Mouse (Mus musculus): ENCODE results near the gene Ifi27l2b. TPM values are rescaled to one million over a fixed set of nuclear protein-coding genes. Genes with fewer than 3 reads are reported as not detected.
"Not testable (repeated sequence)": the region's sequence is repeated elsewhere in the genome, so short reads cannot be mapped to it uniquely, and the experiment has no call there.

The Ifi27l2b gene
- total RNA-seq (2021): not detected

DNA sequence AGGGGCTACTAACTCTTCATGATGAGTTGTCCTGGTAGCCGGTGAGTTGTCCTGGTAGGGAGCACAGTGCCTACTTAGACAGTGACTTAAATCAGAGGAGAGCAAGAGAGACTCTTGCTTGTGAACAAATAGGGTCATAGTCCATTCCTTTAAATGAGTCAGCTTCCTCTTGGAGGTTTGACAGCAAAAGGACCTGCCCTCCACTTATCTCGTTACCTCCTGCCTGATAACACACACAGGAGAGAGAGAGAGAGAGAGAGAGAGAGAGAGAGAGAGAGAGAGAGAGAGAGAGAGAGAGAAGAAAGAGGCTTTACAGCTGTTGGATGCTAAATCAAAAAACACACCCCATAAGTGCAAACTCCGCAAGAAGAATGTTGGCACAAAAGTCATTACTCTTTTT is at the start of gene Ifi27l2b:
TSS of gene Ifi27l2b (minus strand) at position 84 of the 400 bp plus-strand sequence.
- intact Hi-C loops (cut with DNase I): no loop called here
- no peak for DNase-seq (ENCODE audit: low spot score in 2 of 2)

DNA sequence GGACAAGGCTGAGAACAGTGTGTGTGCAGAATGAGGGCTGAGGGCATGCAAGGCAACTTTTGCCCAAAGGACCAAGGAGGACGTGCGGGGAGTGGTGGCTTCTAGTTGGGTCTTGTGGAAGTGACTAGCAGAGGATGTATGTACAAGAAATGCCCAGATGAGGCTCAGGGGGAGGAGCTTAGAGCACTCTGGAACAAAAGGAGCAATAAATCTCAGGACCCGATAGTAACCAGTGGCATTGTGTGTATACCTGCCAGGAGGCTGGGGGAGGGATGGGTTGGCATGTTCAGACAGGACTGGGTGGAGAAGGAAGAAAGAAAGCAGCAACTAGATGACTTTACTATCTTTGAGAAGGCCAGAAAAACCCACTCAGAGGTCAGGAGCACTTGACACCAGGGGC is 47.4 kb upstream of the Ifi27l2b start:
- no peak for DNase-seq (ENCODE audit: low spot score in 2 of 2)
- intact Hi-C loops (cut with DNase I): no loop called here

GRCm38 (mm10) chr12:103503300-103503699 is 46.3 kb upstream of the Ifi27l2b start:
- intact Hi-C loops (cut with DNase I): no loop called here

DNA sequence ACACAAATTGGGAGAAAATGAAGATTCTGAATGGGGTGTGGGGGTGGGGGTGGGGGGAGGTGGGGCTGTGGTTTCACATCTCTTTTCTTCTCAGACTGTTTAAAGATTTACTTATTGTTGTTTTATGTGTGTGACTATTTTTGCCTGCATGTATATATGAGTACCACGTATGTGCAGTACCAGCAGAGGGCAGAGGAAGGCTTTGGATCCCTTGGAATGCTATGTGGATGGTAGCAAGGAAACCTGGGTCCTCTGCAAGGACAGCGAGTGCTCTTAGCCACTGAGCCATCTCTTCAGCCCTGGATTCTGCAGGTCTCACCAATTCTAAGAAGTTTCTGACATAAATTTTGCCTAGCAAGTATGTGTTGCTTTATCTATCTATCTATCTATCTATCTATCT is 42.2 kb upstream of the Ifi27l2b start:
- intact Hi-C loops (cut with DNase I): loop anchor here (5.0 kb wide), 2 partner anchors 68 to 143 kb away; no protein-coding TSS in a partner anchor
- DNase-seq (ENCODE audit: low spot score in 2 of 2): no peak

More at GRCm38 (mm10) chr12:103503300-103503699, 46.3 kb upstream of the Ifi27l2b start:
- no peak for DNase-seq (ENCODE audit: low spot score in 2 of 2)

- DNase-seq (ENCODE audit: low spot score in 2 of 2): no peak
- intact Hi-C loops (cut with DNase I): loop anchor here (5.0 kb wide), 2 partner anchors 69 to 144 kb away; no protein-coding TSS in a partner anchor
Measured at GRCm38 (mm10) chr12:103498768-103499167, 41.7 kb upstream of the Ifi27l2b start.

DNA sequence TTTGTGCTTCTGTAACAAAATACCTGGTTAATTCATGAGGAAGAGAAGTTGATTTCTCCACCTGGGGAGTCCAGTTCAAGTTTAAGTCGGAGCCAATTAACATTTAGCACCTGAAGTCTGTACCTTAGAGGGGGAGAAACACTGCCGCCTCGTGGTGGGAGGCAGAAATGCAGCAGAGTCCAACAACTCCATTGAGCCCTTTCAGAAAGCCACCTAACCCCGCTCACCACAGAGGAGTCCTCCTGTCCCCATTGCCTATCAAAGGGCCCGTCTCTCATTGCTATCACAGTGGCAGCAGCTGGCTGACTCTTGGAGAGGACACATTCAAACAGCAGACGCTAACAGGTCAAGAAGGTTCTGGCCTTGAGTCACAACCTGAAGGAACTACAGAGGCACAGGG is 37.5 kb upstream of the Ifi27l2b start:
- intact Hi-C loops (cut with DNase I): no loop called here
- peak in 1 of 2 experiments; percentile 27 for DNase-seq (ENCODE audit: low spot score in 2 of 2)

GRCm38 (mm10) chr12:103492767-103493166 is 35.7 kb upstream of the Ifi27l2b start:
- peak in 1 of 2 experiments; percentile 45 for DNase-seq (ENCODE audit: low spot score in 2 of 2)
- intact Hi-C loops (cut with DNase I): loop anchor here (1.0 kb wide), 1 partner anchor 66 kb away; no protein-coding TSS in a partner anchor

- no peak for DNase-seq (ENCODE audit: low spot score in 2 of 2)
- intact Hi-C loops (cut with DNase I): no loop called here
Measured at GRCm38 (mm10) chr12:103491091-103491730, 34.2 kb upstream of the Ifi27l2b start.

DNA sequence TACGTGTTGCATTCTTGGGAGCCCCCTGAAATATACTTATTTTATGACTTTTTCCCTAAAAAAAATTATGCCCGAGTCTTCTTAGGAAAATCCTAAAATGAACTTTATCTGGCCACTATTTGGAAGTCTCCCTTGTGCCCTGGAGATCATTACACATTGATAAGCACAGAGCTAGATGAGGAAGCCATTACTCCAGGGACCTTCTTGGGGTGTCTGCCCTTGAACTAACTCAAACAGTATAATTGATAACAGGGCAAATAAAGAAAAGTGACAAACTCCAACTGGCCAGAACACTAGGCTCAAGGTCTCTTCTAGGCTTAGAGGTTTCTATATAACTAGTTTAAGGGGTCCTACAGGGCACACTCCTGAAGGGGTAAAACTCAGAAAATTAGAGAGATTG is 30.7 kb upstream of the Ifi27l2b start:
- no peak for DNase-seq (ENCODE audit: low spot score in 2 of 2)
- intact Hi-C loops (cut with DNase I): no loop called here

- DNase-seq (ENCODE audit: low spot score in 2 of 2): no peak
Measured at GRCm38 (mm10) chr12:103487276-103487675, 30.3 kb upstream of the Ifi27l2b start.

DNA sequence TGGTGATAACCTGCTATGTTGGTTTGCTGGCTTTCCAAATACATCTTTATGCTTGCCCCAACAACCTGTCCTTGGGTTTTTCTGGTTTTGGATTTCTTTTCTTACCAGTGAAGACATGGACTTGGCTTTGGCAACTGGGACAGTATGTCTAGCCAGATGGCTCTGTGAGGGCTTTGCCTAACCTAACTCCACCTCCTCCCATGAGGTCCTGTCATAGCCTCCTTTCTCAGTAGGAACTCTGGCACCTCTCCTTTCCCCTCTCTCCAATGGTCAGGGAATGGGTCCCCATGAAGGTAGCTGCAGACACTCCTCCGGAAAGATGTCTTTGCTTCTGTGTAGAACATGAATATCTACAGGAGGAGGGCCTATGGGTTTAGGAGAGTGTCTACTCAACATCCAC is 29.7 kb upstream of the Ifi27l2b start:
- intact Hi-C loops (cut with DNase I): no loop called here
- no peak for DNase-seq (ENCODE audit: low spot score in 2 of 2)

More at GRCm38 (mm10) chr12:103487276-103487675, 30.3 kb upstream of the Ifi27l2b start:
- intact Hi-C loops (cut with DNase I): no loop called here

- intact Hi-C loops (cut with DNase I); DNase-seq (ENCODE audit: low spot score in 2 of 2): not testable (repeated sequence)
Measured at GRCm38 (mm10) chr12:103484200-103484972, 27.4 kb upstream of the Ifi27l2b start.

DNA sequence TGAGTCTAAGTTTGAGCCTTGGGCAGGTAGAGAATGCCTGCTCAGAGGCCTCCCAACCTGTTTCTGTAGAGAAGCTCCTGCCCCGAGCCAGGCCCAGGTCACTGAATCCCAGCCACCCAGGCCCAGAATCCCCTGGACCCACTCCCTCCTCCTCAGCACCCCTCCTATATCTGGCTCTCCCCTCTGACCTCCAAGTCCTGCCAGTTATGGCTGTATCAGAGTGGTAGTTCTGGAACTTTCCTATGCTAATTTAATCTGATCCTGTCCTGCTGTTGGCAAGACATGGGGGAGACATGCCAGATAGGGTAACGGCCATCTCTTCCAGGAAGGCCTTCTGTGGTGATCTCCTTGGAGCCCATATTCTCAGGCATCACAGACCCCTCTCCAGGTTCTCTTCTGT is 25.8 kb upstream of the Ifi27l2b start:
- intact Hi-C loops (cut with DNase I): no loop called here
- DNase-seq (ENCODE audit: low spot score in 2 of 2): no peak

- no peak for DNase-seq (ENCODE audit: low spot score in 2 of 2)
- intact Hi-C loops (cut with DNase I): no loop called here
Measured at GRCm38 (mm10) chr12:103481671-103482070, 24.6 kb upstream of the Ifi27l2b start.

DNA sequence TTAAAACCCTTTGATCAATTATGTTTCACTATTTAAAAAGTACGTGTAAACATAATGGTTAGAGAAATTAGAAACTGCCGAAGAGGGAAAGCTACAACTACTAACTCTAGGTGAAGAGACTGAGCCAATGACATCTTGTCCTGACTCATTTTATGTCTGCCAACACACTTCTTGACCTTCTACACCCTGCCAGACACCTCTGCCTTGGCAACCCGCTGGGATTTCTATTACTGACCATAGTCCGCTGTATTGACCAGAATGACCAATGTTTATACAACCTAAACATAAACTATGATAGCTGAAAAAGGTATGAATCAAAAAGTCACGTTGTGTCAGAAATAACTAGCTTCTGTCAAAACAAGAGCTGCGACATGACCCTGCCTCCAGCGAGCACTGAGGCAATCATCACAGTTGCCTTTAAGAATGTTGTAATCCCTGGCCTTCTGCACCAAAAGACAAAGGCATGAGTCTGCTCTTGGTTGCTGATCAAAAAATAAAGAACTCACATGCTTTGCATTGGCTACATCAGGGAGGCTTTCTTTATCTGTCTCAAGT is 20.5 kb upstream of the Ifi27l2b start:
- no peak for DNase-seq (ENCODE audit: low spot score in 2 of 2)
- intact Hi-C loops (cut with DNase I): no loop called here

GRCm38 (mm10) chr12:103476779-103477389 is 19.9 kb upstream of the Ifi27l2b start:
- no peak for DNase-seq (ENCODE audit: low spot score in 2 of 2)
- intact Hi-C loops (cut with DNase I): no loop called here

- DNase-seq (ENCODE audit: low spot score in 2 of 2): no peak
- intact Hi-C loops (cut with DNase I): no loop called here
Measured at GRCm38 (mm10) chr12:103474481-103474880, 17.5 kb upstream of the Ifi27l2b start.

DNA sequence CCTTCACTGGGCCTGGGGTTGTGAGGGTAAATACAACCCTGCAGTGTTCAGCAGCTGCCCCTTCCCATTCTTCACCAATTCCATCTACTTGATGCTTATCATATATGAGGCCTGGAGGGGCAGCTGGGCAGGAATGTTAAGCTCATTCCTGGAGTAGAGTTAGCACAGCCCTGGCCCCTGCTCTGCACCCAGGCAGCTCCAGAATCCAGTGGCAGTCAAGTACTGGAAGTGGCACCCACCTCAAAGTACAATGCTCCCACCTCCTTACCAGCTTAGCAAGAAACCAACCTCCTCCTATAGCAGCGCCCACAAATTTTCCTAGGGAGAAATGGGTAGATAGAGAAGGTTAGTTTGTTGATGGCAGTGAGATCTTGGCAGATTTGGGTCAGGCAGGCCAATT is 296 bp downstream of the Ifi27l2b start:
- intact Hi-C loops (cut with DNase I); DNase-seq (ENCODE audit: low spot score in 2 of 2): not testable (repeated sequence)

DNA sequence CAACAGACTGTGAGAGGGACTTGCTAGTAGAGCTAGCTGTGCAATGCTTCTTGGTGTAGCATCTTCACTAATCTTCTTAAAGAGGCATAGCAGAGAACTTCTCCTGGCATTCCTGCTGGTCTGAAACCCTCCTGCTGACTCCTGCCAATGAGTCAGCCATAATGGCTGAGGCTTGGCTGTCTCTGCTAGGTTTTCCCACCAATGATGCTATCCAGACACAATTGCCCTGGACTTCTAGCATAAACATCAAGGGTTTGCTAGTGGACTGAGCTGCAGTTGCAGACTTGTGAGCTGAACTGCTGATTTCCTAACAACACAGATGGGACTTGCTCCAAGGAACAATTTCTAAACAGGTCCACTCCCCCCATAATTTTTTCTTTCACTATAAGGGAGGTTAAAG is 3.7 kb downstream of the Ifi27l2b start:
- intact Hi-C loops (cut with DNase I): no loop called here
- DNase-seq (ENCODE audit: low spot score in 2 of 2): no peak

GRCm38 (mm10) chr12:103445060-103445459 is 12.0 kb downstream of the Ifi27l2b start:
- intact Hi-C loops (cut with DNase I): no loop called here
- no peak for DNase-seq (ENCODE audit: low spot score in 2 of 2)
